Mouse (Mus musculus) v-Abl transformed pro-B cells (cell line): ENCODE results near the gene Dynlt1b.
"Not testable (repeated sequence)": the region's sequence is repeated elsewhere in the genome, so short reads cannot be mapped to it uniquely, and the experiment has no call there.

ENCODE experiments used
- in situ Hi-C, 2 experiments: fragments of 400-800 bp; cut with MboI; formaldehyde crosslinking; loops; one replicate each; pipeline ENCODE4 v1.15.1; 2025; ENCODE audit not compliant: unreplicated experiment in 2 of 2

The Dynlt1b gene

DNA sequence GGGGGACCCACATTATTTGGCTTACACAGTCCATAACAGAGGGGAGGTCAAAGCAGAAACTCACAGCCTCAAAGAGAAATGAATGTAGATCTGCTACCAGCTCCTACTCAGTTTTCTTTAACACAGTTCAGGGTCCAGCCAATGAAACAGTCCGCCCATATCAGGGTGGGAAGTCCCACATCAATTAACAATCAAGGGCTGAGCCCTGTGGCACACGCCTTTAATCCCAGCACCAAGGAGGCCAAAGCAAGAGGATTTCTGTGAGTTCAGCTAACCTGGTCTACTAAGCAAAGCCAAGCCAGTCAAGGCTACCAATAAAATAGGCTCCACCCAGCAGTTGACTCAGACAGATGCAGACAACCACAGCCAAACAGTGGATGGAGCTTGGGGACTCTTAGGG is 7.5 kb upstream of the Dynlt1b start:
- in situ Hi-C loops = not testable (repeated sequence)

DNA sequence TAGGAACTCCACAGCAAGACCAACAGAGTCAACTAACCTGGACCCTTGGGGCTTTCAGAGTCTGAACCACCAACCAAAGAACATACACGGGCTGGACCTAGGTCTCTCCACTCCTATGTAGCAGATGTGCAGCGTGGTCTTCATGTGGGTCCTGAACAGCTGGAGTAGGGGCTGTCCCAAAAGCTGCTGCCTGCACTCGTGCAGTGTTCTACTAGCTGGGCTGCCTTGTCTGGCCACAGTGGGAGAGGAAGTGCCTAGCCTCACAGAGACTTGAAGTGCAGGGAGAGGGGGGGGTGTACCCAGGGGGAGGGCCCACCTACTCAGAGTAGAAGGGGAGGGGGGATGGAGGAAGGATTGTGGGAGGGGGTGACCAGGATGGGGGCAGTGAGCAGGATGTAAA is 7.1 kb upstream of the Dynlt1b start:
- in situ Hi-C loops = not testable (repeated sequence)

DNA sequence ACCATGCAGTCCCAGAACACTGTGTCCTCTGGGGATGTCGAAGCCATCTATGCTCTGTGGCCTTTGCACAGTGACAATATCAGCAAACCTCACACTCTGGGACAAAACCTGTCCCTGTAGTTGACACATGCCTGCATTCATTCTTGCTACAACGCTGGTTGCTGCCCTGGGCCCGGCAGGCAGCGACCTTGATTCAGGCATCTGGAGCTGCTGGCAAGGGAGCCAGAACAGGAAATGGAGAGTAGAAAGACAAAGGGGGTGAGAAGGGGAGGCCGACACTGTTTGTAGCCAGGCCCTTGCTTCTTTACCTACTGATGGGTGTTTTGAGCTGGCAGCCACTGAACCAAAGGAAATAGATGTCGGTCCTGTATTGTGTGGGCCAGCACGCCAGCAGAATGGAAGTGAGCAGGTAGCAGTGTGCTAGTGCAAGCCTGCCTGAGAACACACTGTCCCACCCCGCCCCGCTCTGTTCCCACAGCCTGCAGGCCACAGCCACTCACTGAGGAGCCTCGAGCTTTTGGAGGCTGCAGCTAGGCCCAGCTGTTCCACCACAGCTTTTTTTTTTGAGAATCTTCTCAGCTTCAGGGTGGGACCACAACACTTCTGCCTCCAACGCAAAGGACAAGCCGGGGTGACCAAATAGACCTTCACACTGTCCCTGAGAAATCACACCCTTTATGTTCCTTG is 5.5 kb upstream of the Dynlt1b start:
- in situ Hi-C loops = not testable (repeated sequence)

DNA sequence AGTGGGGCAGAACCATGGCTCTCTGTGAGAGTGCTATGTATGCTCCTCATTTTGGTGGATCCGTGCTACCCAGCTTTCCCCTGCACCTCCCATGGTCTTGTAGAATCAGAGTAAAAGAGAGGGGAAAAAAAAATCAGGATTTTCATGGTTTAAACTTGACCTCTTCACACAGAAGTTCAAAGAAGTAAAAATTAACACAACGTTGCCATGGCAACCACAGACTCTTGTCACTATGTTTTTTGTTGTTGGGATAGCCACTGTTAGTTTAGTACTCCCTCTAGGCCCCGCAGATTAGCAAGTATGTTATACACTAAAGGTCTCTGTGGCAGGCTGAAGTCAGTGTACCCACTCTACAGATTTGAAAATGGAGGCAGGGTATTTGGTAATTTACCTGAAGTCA is 4.6 kb upstream of the Dynlt1b start:
- in situ Hi-C loops = not testable (repeated sequence)

DNA sequence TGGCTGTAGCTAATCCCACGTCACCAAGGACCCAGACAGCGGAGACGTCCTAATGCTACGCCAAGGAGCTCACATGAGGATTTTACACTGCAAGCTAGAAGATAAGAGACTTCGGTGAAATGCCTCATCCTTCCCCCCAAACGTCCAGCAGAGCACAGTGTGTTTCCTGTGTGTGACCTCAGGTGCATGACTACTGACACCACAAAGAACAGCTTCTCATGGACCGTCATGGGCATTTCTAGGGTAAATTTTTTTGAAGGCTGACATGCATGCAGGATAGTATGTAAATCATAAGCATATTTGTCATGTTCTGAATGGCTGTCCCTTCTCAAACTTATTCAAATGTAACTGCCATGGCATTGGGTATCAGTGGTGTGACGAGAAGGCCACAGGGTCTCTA is 3.0 kb upstream of the Dynlt1b start:
- in situ Hi-C loops = not testable (repeated sequence)

DNA sequence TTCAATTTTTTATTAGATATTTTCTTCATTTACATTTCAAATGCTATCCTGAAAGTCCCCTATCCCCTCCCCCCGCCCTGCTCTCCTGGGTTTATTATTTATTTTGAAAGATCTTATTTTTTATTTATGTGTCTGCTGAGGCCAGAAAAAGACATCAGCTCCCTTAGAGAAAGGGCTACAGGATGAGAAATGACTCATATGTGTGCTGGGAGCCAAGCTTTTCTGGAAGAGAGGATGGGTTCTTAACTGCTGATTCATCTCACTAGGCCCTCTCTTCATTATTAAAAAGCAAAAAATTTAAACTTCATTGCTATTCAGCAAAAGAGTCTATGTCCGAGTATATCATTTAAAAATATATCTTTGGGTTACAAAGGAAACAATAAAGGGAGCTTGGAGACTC is 986 bp upstream of the Dynlt1b start:
- in situ Hi-C loops = not testable (repeated sequence)

DNA sequence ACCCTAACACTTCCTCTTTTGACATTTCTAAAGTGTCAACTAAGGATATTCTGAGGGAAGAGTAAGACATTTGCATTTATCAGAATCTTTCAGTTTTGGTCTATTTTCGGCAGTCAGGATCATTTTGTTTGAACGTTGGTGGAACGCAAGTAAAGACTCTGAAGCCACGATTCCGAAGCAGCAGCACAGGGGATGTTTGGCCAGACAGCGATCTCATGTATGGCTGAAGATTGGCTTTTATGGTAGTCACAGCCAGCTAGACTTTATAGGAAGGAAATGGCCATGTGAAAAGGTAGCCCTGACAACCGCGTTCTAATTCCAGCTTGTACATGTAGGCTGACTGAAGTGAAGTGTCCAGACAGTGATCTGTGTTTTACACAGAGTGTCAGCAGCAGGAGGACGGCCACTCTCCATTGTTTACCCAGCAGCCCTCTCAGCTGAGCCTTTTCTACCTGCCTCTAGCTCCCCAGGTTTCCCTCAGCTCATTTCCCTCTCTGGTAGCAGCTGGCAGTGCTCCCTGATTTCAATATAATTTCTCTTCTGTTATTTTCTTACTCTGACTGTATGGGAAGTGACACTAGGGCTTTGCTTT is 594 bp downstream of the Dynlt1b start:
- in situ Hi-C loops = not testable (repeated sequence)

DNA sequence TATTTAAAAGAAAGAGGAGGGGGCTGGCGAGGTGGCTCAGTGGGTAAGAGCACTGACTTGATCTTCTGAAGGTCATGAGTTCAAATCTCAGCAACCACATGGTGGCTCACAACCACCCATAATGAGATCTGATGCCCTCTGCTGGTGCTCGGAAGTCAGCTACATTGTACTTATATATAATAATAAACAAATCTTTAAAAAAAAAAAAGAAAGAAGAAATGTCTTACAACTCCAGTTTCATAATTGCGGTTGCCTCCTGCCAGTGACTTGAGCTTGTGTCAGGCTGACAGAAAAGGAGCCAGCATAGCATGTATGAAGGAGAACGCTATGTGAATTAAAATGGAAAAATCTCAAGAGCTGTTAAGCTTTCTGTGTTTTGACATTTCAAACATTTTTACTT is 2.5 kb downstream of the Dynlt1b start:
- in situ Hi-C loops = not testable (repeated sequence)

DNA sequence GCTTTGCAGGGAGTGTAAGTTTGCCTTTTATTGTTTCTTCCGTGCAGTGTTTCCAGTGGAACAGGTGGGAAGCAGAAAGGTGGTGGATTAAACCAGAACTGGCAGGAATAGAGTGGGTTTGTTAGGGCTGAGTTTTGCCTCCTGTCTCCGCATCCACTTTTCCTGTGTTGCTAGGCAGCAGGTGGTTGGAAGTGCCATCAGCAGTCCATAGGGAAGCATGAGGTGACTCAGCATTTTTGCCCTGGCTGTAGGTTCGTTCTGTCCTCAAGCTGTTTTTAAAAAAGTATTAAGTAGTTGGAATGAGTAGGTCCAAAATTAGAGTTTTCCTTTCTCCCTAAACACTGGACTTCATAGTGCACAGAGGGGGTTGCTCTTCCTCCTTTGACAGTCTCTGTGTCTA is 3.8 kb downstream of the Dynlt1b start:
- in situ Hi-C loops = not testable (repeated sequence)

DNA sequence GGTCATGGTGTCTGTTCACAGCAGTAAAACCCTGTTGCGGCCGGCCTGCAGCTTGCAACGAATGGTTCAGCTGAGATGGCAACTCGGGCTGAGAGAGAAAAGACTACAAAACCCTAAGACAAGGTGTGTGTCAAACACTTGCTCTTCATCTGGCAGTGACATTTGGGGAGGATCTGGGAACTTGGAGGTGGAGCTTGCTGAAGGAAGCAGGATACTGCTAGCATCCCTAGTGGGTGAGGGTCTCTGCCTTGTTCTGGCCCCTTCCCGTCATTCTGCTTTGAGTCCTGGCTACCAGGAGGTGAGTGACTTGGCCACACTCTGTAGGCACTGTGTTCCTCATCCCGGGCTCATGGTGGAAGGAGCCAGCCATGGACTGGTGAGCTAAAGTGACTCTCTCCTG is 8.2 kb downstream of the Dynlt1b start:
- in situ Hi-C loops = not testable (repeated sequence)

DNA sequence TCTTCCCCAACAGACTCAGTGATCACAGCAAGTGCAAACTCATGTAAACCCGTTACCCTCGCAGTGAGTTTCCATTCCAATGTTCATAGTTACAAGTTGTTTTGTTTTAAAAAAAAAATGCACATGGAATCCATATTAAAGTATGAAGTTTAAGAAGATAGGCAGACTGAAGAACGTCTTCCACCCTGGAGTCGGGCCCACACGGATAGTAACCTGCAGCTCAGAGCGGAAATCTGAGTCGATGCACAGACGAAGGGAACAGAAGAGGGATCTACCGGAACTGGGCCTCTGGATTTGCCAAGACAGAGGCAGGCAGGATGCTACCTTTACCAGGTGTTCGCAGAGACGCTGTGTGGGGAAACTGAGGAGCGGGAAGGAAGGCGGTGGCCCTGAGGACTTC is 10.0 kb downstream of the Dynlt1b start:
- in situ Hi-C loops = not testable (repeated sequence)

DNA sequence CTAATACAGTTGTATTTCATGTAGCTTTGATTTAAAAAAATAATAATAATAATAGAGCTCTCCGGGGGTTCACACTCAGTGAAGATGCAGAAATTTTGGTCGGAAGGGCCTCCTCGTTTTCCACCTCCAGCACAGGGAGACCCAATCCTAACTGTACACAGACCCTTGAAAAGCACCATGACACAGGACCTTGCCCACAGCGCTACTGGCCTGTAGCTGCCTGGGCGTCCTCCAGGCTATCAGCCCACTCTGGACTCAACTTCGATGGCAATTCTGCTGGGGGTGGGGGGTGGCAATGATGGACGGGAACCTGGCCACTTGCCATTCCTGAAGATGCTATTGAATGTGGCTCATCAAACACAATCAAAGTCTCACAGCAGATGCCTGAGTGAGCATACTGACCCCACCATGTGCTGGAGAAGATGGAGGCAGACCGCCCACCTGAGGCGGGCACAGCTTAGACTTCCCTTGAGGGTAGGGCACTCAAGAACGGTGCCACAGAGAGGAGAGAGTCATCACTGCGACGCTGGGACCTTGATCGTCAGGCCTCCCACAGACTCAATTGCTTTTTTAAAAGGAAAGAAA is 10.7 kb downstream of the Dynlt1b start:
- in situ Hi-C loops = not testable (repeated sequence)

DNA sequence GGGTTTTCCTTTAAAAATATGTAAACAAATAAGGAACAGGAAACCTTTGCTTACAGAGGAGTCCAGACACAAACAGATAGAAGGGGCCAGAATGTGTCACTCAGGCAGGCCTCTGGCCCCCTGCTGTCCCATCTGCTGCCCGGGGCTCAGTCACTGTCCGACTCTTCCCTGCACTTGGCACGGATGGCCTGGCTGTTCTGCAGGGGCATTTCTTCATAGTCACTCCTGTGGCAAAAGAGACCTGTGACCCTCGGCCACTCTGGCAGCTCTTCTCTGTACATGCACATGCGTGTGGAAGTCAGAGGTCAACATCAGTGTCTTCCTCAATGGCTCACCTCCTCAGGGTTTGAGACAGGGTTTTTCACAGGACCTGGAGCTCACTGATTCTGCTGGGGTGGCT is 11.3 kb downstream of the Dynlt1b start:
- in situ Hi-C loops = not testable (repeated sequence)

DNA sequence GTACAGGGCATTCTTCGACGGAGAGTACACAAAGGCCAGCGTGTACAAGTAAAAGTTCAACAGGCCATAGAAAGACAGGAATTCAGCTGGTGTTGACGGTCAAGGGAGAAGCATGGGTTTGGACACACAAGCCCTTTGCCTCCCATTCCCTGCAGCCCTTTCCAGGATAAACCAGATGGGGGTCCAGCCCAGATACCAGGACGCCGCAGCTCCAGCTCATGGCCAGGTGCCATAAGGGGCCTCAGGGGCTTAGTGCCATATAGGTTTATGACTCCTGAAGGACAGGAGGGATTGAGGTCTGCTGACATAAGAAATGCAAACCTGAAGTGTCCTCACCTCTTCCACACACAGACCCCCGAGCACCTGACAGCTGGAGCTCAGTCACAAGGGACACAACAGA is 12.6 kb downstream of the Dynlt1b start:
- in situ Hi-C loops = not testable (repeated sequence)

DNA sequence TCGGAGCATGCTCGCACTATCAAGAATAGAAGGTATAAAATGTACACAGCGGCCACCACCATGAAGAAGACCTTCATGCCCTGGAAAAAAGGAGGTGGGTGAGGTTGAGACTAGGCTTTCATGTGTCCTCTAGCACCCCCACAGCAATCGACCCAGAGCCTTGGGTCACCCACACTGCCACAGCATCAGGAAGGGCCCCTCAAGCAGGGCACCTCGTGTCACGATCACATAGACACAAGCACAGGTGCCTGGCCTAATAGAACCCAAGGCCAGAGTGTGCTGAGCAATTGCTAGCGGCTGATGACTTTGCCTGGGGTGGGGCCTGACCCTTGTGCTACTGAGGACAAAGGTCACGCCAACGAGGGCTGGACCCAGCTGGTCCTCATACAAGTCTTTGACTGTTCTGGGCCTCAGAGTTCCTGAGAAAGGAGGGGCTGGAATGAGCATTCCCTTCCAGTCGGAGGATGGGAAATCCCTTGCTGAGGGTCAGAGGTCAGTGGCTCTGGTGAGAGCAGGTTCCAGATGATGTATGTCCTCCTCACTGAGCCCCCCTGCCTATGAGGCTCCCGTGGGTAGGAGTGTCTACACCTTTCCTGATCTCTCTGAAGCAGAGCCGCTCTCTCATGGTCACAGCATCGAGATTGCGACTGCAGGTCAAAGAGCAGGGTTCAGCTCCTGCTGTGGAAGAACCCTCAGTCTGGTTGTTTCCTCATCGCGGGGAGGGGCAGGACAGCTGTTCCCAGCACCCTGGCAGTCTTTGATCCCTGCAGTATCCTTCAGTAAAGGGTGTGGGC is 16.1 kb downstream of the Dynlt1b start:
- in situ Hi-C loops = not testable (repeated sequence)

DNA sequence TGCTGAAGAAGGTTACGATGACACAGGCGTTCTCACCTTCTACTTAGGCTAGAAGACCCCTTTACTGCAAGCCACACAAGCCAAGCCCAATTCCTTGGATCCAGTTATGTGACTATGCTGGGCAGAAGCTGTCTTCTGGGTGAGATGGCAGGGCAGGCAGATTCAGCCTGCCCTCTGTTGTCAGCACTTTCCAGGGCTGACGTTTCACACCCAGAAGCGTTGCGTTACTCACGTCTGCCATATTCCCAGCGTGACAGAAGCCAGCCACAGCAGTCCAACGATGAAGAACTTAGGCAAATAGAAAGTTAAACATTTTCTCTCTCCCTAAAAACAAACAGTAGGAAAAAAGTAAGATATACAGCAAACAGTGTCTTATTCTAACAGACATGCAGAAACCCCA is 18.4 kb downstream of the Dynlt1b start:
- in situ Hi-C loops = not testable (repeated sequence)

DNA sequence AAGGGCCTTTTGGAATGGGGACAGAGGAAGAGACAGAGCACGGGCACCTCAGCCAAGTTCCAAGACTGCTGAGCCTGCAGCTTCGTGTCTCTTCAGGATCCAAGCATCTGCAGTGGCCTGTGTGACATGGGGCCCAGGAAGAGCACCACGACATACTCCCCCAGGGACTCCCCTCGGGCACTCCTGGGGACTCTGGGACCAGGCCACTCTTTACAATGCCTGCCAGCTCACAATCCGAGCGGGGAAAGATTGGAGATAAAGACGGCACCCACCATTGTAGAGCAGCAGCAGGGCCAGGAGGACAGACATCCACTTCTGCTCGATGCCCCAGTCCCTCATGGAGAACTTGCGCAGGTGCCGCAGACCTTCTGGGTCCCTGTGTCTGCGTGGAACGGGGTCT is 19.3 kb downstream of the Dynlt1b start:
- in situ Hi-C loops = not testable (repeated sequence)

DNA sequence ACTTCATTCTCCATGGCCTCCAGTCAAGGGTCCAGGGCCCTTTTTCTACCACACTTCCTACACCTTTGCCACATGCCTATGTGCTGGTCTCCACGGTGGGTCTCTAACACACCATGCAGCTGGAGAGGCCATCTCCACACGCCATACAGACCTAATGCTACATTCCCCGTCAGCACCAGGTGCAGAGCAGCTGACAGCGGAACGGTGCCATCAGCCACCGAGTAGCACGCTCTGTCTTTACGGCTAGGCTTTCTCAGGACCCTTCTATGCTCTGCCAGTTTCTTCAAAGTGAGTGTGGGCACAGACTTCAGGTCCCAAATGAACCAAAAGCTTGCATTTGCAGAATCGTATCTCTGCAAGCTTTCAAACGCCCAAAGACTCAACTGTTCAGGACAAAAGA is 21.3 kb downstream of the Dynlt1b start:
- in situ Hi-C loops = not testable (repeated sequence)

DNA sequence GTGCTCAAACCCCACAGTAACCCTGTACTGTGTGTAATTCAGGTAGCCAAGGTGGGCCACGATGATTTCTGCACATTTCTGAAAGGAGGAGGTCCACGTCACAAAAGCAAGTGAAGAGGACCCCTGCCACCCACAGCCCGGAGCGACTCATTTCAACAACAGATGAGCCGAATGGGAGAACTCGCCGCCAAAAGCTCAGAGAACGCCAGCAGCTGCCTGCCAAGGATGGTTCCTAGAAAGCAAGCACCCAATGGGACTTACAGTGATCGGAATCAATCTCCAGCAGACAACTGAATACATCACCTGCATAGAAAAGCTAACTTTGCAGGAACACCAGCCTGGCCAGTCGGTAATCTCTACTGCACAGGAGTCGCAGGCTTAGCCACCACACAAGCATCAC is 22.8 kb downstream of the Dynlt1b start:
- in situ Hi-C loops = not testable (repeated sequence)

DNA sequence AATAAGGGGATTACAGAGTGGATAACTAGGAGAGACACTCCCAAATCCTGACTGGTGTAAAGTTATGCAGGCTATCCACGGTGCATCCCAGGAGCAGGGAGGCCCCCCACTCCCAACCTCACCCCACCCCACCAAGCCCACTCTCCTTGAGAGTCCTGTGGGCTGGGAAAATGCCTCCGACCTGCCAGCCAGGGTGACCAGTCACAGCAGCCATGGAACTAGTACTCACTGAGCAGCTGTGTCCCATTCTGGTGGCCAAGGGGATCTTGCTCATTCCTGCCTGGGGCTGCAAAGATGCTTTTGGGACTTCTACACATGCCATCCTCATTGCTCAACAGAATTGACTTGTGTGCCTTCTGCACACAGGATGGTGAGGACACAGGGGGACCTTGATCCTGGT is 24.8 kb downstream of the Dynlt1b start:
- in situ Hi-C loops = not testable (repeated sequence)

DNA sequence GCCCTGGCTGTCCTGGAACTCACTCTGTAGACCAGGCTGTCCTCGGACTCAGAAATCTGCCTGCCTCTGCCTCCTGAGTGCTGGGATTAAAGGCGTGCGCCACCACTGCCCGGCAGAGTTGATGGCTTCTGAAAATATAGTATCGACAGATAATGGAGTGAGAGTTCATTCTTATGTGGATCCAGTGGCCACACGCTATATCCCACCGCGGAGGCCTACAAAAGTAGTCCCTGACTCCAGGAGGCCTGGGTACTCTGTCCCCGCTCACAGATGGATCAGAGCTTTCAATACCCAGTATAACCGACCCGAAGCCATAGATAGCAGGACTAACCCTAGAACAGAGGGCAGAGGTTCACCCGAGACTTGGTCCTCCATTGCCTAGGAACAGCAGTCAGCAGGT is 26.0 kb downstream of the Dynlt1b start:
- in situ Hi-C loops = not testable (repeated sequence)
